Mouse (Mus musculus) layer of hippocampus, postnatal 25 days (tissue): ENCODE measurements around the gene Trappc6a. TPM values are rescaled to one million over a fixed set of nuclear protein-coding genes. Genes with fewer than 3 reads are reported as not detected.

ENCODE experiments used
- DNase-seq, 2 experiments: peaks; one replicate each; pipeline ENCODE4 v3.0.0; 2022; ENCODE audit warnings: mixed read lengths in 2 of 2, low spot score in 1 of 2; ENCODE audit errors: extremely low spot score in 1 of 2
- total RNA-seq, 2 experiments: library from RNA; stranded (reverse); gene quantifications; 2 replicates each; pipeline ENCODE4 v1.2.3; 2021

Gene Trappc6a
- total RNA-seq, 2 experiments from 2014 or later, result 20.1 to 21.1 TPM

DNA sequence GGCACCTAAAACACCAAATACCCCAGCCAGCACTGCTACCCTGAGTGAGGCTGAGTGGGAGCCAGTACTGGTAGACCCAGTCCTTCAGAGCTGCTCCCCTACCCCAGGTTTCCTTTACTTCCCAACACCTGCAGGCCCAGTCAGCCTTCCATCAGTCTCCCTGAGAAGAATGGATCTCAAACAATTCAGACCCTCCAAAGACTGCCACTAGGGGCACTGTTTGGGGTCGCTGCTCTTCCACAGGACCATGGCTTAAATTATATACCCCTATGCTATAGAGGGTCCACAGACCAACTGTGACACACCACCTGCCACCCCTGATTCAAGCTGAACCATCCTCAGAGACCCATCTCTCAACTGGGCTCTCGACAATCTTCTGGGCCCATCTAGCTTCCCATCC is 50.8 kb downstream of the Trappc6a start:
- DNase-seq, result no peak

DNA sequence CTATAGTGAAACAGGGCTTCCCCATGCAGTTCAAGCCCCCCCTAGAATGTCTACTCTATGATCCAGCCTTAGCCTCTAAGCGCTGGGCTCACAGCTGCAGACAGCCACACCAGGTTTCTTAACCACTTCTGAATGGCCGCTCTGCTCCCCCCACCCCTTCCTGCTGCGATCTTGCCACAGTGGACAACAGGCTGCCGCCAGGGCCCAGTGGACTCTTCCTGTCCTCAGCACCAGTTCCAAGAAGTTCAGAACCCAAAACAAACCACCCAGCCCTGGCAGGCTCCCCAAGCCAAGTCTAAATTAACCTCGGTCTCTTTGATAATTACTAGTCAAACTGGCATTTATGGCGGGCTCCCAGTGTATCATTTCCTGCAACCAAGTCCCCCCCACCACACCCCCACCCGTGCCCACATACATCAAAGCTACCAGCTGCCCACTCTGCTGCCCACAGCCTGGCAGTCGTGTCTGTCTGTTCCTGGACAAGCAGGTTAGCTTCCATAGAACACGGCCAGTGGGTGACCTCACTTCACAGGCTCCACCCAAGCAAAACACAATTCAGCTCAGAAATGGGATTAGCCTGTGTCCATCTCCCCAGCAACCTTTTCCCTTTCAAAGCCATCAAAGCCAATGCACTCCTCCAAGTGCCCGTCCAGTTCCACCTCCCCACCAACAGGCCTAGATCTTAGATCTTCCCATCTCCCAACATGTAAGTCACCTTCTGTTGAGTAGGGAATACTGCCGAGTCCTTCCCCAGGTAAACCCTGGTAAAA is 52.5 kb downstream of the Trappc6a start:
- no peak for DNase-seq

DNA sequence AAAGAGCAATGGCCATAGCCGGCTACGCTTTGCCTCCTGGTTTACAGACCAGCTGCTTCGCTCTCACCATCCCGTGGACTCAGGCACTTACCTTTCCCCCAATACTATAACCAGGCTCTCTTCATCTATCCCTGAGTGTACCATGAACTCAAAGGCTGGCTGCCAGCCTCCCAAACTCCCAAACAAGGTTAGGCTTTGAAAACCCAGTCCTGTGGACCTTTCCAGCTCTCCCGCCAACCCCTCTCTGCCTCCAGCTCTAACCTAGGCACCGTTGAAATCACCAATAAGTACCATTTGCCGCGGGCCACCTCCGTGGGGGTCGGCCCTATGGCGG is 53.2 kb downstream of the Trappc6a start:
- no peak for DNase-seq

DNA sequence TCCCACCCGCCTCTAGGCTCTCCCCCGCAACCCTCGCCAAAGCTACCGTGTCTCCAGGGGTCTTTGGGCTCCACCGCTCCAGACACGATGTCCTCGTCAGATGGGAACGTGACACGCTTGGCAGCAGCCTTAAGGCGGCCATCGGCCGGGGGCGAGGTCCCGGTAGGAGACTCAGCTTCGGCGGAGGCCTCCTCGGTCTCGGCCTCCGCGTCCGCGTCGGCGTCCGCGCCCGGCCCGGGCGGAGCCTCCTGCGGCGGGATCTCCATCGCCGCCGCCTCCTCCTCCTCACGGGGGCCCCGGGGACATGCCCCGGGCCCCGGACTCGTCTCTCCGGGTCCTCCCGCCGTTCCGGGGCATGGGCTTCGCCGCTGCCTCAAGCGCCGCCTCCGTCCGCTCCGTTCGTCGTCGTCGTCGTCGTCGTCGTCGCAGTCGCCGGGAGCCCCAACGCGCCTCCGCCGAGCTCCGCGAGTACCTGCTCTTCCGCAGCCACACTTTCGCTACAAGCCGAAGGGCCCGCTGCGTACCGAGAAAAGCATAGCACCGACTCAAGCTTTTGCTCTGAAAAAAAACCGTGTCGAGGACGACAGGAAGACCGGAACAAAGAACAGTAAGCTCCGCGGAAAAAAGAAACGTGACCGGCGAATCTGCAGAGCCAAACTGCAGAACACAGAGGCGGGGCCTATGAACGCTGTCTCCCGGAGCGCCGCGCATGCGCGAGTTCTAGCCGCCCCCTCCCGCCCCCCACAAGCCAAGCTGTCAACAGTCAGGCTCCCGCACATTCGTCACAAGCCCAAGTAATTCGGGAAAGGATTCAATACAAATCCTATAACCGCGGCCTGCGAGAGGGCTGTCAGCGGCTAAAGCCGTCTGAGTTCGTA is 53.8 kb downstream of the Trappc6a start:
- peak; percentile 86 to 90 for DNase-seq

DNA sequence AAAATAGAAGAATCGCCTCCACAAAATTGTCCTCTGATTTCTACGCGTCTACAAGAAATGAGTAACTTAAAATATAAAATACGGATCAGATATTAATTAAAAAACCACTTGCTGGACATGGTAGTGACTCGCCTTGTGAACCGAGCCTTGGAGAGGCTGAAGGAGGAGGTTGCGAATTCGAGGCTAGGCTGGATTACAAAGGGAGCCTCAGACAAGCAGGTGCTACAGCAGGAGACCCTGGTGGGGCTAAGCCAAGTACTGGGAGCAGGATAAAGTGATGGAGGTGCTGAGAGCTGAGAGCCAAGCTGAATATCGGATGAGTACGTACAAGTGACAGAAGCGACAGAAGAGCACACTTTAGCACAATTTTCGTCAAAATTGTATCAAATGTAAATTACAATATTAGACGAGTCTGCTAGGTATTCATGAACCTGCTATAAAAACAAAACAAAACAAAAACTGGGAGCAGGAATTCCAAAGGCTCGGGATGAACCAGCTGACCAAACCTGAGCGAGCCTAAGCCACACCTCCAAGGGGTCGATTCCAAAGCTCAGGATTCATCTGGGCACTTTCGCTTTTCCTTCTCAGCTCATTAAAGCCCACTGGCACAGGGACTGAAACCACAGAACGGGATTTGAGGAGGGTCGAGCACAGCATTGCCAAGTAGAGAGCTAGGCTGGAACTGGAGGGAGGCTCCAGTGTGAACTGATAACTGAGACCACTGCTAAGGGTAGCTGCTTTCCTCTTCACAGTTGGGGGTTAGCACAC is 54.6 kb downstream of the Trappc6a start, which contains the start of gene Ppp1r37:
Gene Ppp1r37 (minus strand): TSS at position 434 of the 768 bp plus-strand sequence.
- no peak for DNase-seq

DNA sequence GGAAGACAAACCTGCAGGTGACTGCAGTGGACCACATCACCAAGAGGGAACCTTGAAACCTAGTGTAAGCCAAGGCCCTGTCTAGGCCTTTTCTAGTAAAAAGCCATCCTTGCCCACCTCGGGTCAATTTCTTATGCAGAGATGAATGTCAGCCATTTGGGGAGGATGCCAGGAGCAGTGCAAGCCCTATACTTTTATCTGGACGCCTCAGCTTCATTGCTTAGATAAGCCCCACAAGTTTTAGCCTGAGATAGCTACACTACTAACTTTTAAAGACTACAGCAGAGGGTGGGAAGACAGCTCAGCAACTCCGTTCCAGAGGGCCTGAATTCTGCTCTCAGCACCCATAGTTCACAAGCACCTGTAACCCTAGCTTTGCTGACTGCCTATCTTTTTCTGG is 55.7 kb downstream of the Trappc6a start:
- no peak for DNase-seq

DNA sequence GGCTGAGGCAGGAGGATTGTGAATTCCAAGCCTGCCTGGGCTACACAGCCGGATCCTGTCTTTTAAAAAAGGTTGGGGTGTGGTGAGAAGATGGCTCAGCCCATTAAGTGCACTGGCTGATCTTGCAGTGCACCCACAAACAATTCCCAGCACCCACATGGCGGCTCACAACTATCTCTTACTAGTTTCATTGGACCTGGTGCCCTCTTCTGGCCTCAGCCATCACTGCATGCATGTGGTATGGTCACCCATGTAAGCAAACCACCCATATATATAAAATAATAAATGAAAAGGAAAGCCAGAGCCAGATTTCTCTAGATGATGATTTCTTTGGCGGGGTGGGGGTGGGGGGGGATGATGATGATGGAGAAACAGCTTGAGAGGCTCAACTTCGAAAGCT is 56.3 kb downstream of the Trappc6a start:
- no peak for DNase-seq

Other genes with a start within 250 kb of the Trappc6a start
- gene Vasp, start 236.6 kb upstream of the Trappc6a start, total RNA-seq, result 10 to 100 TPM; 15.2 to 16.3 TPM
- gene Ppm1n, start 228.3 kb upstream of the Trappc6a start, total RNA-seq, result not detected
- gene Rtn2, start 225.8 kb upstream of the Trappc6a start, total RNA-seq, result 10 to 100 TPM; 85.9 to 96.3 TPM
- 1 to 10 TPM; 5.2 to 9.8 TPM for gene Fosb, start 198.3 kb upstream of the Trappc6a start, total RNA-seq
- 10 to 100 TPM; 37.8 to 39.1 TPM for gene Ercc1, start 163.6 kb upstream of the Trappc6a start, total RNA-seq
- gene Cd3eap, start 148.9 kb upstream of the Trappc6a start, total RNA-seq, result 10 to 100 TPM; 17.7 to 18.3 TPM
- 1 to 10 TPM; 4.5 to 4.8 TPM for gene Ppp1r13l, start 148.6 kb upstream of the Trappc6a start, total RNA-seq
- 10 to 100 TPM; 34.5 to 34.9 TPM for gene Ercc2, start 126.4 kb upstream of the Trappc6a start, total RNA-seq
- gene Klc3, start 104.3 kb upstream of the Trappc6a start, total RNA-seq, result 1 to 10 TPM; 2.2 to 3.4 TPM
- gene Ckm, start 103.6 kb upstream of the Trappc6a start, total RNA-seq, result not detected
- gene Mark4, start 49.6 kb upstream of the Trappc6a start, total RNA-seq, result 100 to 1,000 TPM in 1 of 2 experiments, 10 to 100 TPM in 1; 92.8 to 105 TPM
- under 1 TPM; 0.37 to 0.38 TPM for gene Exoc3l2, start 45.1 kb upstream of the Trappc6a start, total RNA-seq
- gene Bloc1s3, start within 50 bp of the Trappc6a start, total RNA-seq, result 1 to 10 TPM; 6.0 to 7.1 TPM
- gene Nkpd1, start 9.4 kb downstream of the Trappc6a start, total RNA-seq, result under 1 TPM; 0.49 to 0.66 TPM
- gene Ppp1r37, start 54.7 kb downstream of the Trappc6a start, total RNA-seq, result 100 to 1,000 TPM; 103 to 112 TPM
- 1 to 10 TPM in 1 of 2 experiments, under 1 TPM in 1; 0.30 to 1.0 TPM for gene Zfp296, start 68.9 kb downstream of the Trappc6a start, total RNA-seq
- 10 to 100 TPM; 38.0 to 40.7 TPM for gene Gemin7, start 69.2 kb downstream of the Trappc6a start, total RNA-seq
- gene Clasrp, start 96.1 kb downstream of the Trappc6a start, total RNA-seq, result 10 to 100 TPM; 70.6 to 94.5 TPM
- 10 to 100 TPM in 1 of 2 experiments, 1 to 10 TPM in 1; 9.4 to 10.4 TPM for gene Relb, start 121.0 kb downstream of the Trappc6a start, total RNA-seq
- gene Clptm1, start 156.6 kb downstream of the Trappc6a start, total RNA-seq, result 100 to 1,000 TPM; 148 TPM
- not detected for gene Apoc2, start 169.5 kb downstream of the Trappc6a start, total RNA-seq
- gene Gm44805, start 173.0 kb downstream of the Trappc6a start, total RNA-seq, result not detected
- gene Apoc4, start 173.1 kb downstream of the Trappc6a start, total RNA-seq, result not detected
- 1 to 10 TPM; 4.8 to 7.5 TPM for gene Apoc1, start 184.3 kb downstream of the Trappc6a start, total RNA-seq
- gene Apoe, start 190.8 kb downstream of the Trappc6a start, total RNA-seq, result 1,000 to 10,000 TPM; 2,615 to 2,768 TPM
- gene Tomm40, start 207.0 kb downstream of the Trappc6a start, total RNA-seq, result 100 to 1,000 TPM; 109 TPM
- gene Nectin2, start 242.1 kb downstream of the Trappc6a start, total RNA-seq, result 1 to 10 TPM; 7.9 to 9.1 TPM